Mouse (Mus musculus) bone marrow macrophage, adult 2 months (primary cell): Measurements from ENCODE around the gene Apod.

Experiments used
- CTCF ChIP-seq: IDR thresholded peaks from 2 replicates; pipeline ENCODE4 v1.5.1; 2012; ENCODE audit warnings: low read depth, mild to moderate bottlenecking, low read length, moderate library complexity
- POLR2A ChIP-seq: IDR thresholded peaks from 2 replicates; pipeline ENCODE4 v1.6.1; 2012; ENCODE audit warnings: mild to moderate bottlenecking, low read depth, low read length, borderline replicate concordance

- TF ChIP-seq CTCF (no peak), POLR2A (no peak)
Observed at GRCm38 (mm10) chr16:31299960-31300353, 14.7 kb downstream of the Apod start.
